8 mouse cellular contexts compared by ENCODE assay signal in the genomic region with DNA sequence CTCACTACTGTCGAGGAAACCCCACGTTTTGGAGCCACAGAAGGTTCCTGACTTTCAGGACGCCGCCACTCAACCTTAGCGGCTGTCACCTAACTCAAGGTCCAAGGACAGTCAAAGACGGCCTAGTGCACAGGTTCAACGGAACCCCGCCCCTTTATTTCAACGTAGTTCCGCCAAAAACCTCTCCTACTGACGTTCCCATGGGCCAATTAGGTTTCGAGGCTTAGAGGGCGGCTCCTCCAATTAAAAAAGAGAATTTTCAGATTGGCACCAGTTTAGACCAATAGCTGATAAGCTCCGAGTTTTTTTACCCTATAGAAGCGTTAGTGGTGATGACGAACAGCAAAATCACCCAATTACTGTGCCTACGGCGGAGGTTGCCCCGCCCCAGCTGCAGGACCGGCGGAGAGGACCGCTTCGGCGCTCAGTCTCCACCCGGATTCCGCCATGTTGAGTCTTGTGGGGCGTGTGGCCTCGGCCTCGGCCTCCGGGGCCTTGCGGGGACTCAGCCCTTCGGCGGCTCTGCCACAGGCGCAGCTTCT. TPM values are rescaled to one million over a fixed set of nuclear protein-coding genes. Genes with fewer than 3 reads are reported as not detected.
DNase-seq lines count a peak whose midpoint lies in the region; ATAC-seq lines count a peak whose summit lies in the region.

A gene (plus strand): TSS at position 394 of the 542 bp plus-strand sequence.

- H3K27me3 ChIP-seq in heart, embryonic 13.5 days (replicated peaks), result no peaks in the 10 kb centered on the region
- H3K27me3 ChIP-seq in liver, embryonic 12.5 days (replicated peaks), result no peaks in the 10 kb centered on the region
- no peaks in the 10 kb centered on the region for H3K27me3 ChIP-seq in stomach, embryonic 15.5 days (replicated peaks)

- peak within 1 kb of the TSS; percentile 81 for H3K4me2 ChIP-seq in heart, embryonic 13.5 days
- peak within 1 kb of the TSS; percentile 87 for H3K4me2 ChIP-seq in liver, embryonic 12.5 days
- H3K4me2 ChIP-seq in stomach, embryonic 15.5 days, result peak within 1 kb of the TSS; percentile 71

- H3K36me3 ChIP-seq in heart, embryonic 13.5 days, result peaks cover 42% of the 10 kb centered on the region
- peaks cover 42% of the 10 kb centered on the region for H3K36me3 ChIP-seq in liver, embryonic 12.5 days
- peaks cover 23% of the 10 kb centered on the region for H3K36me3 ChIP-seq in stomach, embryonic 15.5 days

- 0 out of 2 replicates have a peak, but pooled peaks cover 3% of the 10 kb centered on the region for H3K4me1 ChIP-seq in brown adipose tissue, adult 24 weeks (ENCODE audit: control insufficient read depth, insufficient read depth, insufficient read length, low read length)
- peaks cover 37% of the 10 kb centered on the region for H3K4me1 ChIP-seq in heart, embryonic 13.5 days
- peaks cover 46% of the 10 kb centered on the region for H3K4me1 ChIP-seq in liver, embryonic 12.5 days
- H3K4me1 ChIP-seq in stomach, embryonic 15.5 days, result 0 out of 2 replicates have a peak, but pooled peaks cover 3% of the 10 kb centered on the region

- H3K9me3 ChIP-seq in heart, embryonic 13.5 days, result no peaks in the 10 kb centered on the region
- H3K9me3 ChIP-seq in liver, embryonic 12.5 days (replicated peaks), result no peaks in the 10 kb centered on the region
- no peaks in the 10 kb centered on the region for H3K9me3 ChIP-seq in stomach, embryonic 15.5 days

- H3K27ac ChIP-seq in brown adipose tissue, adult 24 weeks (replicated peaks; ENCODE audit: low read depth, low read length), result peak within 1 kb of the TSS; percentile 98
- H3K27ac ChIP-seq in heart, embryonic 13.5 days (replicated peaks), result peak within 1 kb of the TSS; percentile 96
- H3K27ac ChIP-seq in liver, embryonic 12.5 days, result peak within 1 kb of the TSS; percentile 88
- H3K27ac ChIP-seq in stomach, embryonic 15.5 days, result peak within 1 kb of the TSS; percentile 86

- peak within 1 kb of the TSS; percentile 97 for H3K4me3 ChIP-seq in brown adipose tissue, adult 24 weeks (ENCODE audit: insufficient read depth, low read depth, low read length)
- peak within 1 kb of the TSS; percentile 84 for H3K4me3 ChIP-seq in heart, embryonic 13.5 days
- peak within 1 kb of the TSS; percentile 89 for H3K4me3 ChIP-seq in liver, embryonic 12.5 days
- peak within 1 kb of the TSS; percentile 91 for H3K4me3 ChIP-seq in stomach, embryonic 15.5 days (replicated peaks)

- under 1% methylated on average over 34 of the region's 34 CpGs for WGBS in heart, embryonic 13.5 days
- WGBS in liver, embryonic 12.5 days (ENCODE audit: insufficient replicate concordance), result under 1% methylated on average over 34 of the region's 34 CpGs
- WGBS in stomach, embryonic 15.5 days, result under 1% methylated on average over 34 of the region's 34 CpGs

- peak within 1 kb of the TSS; percentile 98 for H3K9ac ChIP-seq in heart, embryonic 13.5 days
- H3K9ac ChIP-seq in liver, embryonic 12.5 days, result peak within 1 kb of the TSS; percentile 94
- peak within 1 kb of the TSS; percentile 82 for H3K9ac ChIP-seq in stomach, embryonic 15.5 days

- ATAC-seq in heart, embryonic 13.5 days (ENCODE audit: extremely low read depth, insufficient number of reproducible peaks, low FRiP score, low TSS enrichment), result peak; percentile 98
- ATAC-seq in liver, embryonic 12.5 days, result peak; percentile 97
- peak; percentile 98 for ATAC-seq in stomach, embryonic 15.5 days (ENCODE audit: insufficient read depth, low FRiP score, low read depth)

- peak; percentile 98 for DNase-seq in CD4-positive, CD25-positive, alpha-beta regulatory T cell, adult 2 months (ENCODE audit: low read depth, low spot score)
- DNase-seq in fat pad, adult 2 months (ENCODE audit: extremely low read depth, low read depth, low spot score), result peak; percentile 98
- DNase-seq in kidney, postnatal 10 days, result peak; percentile 98
- peak; percentile 98 to 99 for DNase-seq in natural killer cell, adult 2 months (ENCODE audit: low spot score in 2 of 2)

RNA-seq across cellular contexts. Expression of the gene that starts here (rescaled TPM):
- 9,036 and 9,352 TPM in 2 replicates for polyA plus RNA-seq in brown adipose tissue, adult 24 weeks (2012; ENCODE audit: insufficient read depth, insufficient read length, missing spikeins)
- polyA plus RNA-seq in heart, embryonic 13.5 days (2015; fragmentation: Nextera tagmentation; extraction: Ambion mirVana), result 4,907 and 5,417 TPM in 2 replicates
- polyA plus RNA-seq in liver, embryonic 12.5 days (2016; fragmentation: Nextera tagmentation; extraction: Ambion mirVana), result 2,130 and 2,180 TPM in 2 replicates
- 2,393 and 2,495 TPM in 2 replicates for polyA plus RNA-seq in stomach, embryonic 15.5 days (2015; fragmentation: Nextera tagmentation; extraction: Ambion mirVana)

Comparison
In these comparisons a context has a peak if more than half of its experiments do, and no peak if none do; other contexts are left out.
1. Peak in every context shown above with its lines: DNase-seq, ATAC-seq, H3K4me3 ChIP-seq and H3K27ac ChIP-seq.